Mouse (Mus musculus) thymus, adult 2 months (tissue): Measurements from ENCODE around the gene Neurog3.

Experiments
- CTCF ChIP-seq: fragments of 200-500 bp; IDR thresholded peaks from 2 replicates; pipeline ENCODE4 v1.5.1; 2012; ENCODE audit warnings: mild to moderate bottlenecking, control low read depth, low read length, moderate library complexity, borderline replicate concordance; ENCODE audit not compliant: control insufficient read depth, poor library complexity, insufficient read depth; ENCODE audit errors: extremely low read depth
- POLR2A ChIP-seq: fragments of 200-500 bp; IDR thresholded peaks from 2 replicates; pipeline ENCODE4 v1.6.1; 2012; ENCODE audit warnings: mild to moderate bottlenecking, low read length, control low read depth, moderate library complexity; ENCODE audit not compliant: control insufficient read depth, poor library complexity, insufficient read depth; ENCODE audit errors: extremely low read depth

DNA sequence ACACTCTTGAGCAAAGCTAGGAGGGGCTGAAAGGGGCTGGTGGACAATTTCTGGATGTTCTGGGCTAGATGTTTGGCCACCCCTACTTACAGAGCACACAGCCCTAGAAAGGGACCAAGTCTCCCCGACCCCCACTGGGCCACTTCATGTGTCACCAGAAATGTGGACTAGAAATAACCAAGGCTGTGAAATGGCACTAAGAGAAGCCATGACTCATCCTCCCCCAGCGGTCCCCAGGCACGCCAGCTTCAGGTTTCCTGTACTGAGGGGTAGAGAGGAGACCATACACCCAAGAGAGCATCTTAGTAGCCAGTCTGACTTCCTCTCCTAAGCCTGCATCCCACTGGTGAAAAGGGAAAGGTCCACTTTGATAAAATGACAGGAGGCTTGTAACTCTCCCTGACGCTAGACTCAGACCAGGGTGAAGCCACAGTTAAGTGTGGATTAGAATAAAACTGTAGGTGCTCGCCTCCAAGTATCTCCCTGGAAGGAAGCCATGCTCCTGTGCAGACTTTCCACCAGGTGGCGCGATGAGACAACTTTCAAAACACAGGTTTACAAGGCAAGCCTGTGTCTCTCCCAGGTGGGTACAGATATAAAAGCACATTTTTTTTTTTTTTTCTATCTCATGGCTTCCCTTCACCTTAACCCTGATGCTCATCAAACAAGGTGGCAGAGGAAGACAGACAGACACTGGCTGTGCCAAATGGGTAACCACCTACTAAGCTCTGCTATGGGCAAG is 27.9 kb upstream of the Neurog3 start:
- no peak for TF ChIP-seq POLR2A
- no peak for TF ChIP-seq CTCF
